Mouse (Mus musculus): ENCODE results near the gene Mpp3. TPM values are rescaled to one million over a fixed set of nuclear protein-coding genes. Genes with fewer than 3 reads are reported as not detected.
"Not testable (repeated sequence)": the region's sequence is repeated elsewhere in the genome, so short reads cannot be mapped to it uniquely, and the experiment has no call there.

The Mpp3 gene
- total RNA-seq, 2 experiments from 2014 or later = 5.5 to 7.4 TPM

DNA sequence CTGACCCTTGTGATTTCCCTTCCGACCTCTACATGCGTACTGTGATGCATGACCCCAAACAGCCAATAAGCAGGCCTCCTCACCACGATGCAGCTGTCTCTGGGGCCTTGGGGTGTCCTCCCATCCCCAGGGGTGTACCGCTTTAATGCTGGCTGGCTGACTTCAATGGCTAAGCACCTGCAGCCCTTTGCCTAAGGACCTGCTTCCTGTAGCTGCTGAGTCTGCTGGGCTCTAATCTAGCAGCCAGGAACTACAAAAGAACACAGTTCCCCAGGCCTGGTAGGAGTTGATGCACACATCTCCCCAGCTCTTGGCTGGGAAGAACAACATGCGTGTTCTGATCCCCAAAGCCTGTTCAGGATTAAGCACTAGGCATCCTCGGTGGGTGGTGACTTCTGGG lies 12.8 kb downstream of the Mpp3 start:
- DNase-seq = no peak
- intact Hi-C loops (cut with DNase I) = no loop called here

DNA sequence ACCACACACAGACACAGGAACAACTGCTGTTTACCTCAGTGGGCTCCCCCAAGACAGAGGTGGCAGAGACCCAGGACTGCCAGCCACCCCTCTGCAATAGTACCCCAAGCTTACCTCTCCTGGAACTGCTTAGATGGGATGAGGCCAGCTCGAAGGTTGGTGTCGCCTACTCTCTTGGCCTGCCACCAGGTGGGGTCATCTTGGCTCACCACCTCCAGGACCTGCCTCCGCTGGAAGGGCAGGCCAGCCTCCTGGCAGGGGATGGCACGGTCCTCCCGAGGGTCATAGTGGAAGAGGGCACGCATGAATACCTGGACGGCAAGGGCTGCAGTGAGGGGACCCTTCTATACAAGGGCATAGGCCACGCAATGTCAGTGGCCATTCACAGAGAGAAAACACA lies 15.1 kb downstream of the Mpp3 start:
- intact Hi-C loops (cut with DNase I) = no loop called here
- DNase-seq = no peak

DNA sequence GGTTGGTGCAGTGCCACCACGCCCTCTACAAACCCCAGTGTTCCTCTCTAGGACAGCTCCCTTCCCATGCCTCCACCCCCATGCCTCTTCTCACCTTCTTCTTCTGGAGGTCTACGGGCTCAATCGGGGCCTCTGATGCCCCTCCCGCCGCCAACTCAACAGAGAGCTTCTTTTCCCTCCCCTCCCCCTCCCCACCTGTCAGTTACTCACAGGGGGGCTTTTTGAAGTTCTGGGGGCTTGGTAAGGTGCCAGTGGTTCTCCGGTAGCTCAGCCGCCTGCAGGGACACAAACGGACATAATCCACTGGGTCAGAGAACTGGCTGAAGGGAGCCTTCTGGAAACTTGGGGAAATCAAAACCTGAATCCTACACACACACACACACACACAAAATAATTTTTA lies 16.8 kb downstream of the Mpp3 start:
- no peak for DNase-seq
- intact Hi-C loops (cut with DNase I) = no loop called here

DNA sequence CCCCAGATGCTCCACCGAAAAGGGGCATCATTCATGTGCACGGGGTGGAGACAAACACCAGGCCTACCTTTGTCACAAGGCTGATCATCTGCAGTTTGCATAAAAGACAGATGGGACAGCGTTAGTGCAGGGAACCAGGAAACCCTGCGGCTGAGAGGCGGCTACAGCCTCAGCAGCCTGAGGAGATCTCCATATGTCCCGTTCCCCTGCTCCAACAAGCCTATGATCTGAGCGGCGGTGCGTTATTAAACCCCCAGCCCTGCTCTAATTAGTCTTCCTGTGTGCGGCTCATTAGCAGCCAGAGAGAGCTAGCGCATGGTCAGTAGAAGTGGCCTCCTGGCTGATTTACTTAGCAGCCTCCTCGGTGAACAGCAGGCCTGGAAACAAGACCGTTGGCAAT lies 18.1 kb downstream of the Mpp3 start:
- DNase-seq = no peak
- intact Hi-C loops (cut with DNase I) = no loop called here

DNA sequence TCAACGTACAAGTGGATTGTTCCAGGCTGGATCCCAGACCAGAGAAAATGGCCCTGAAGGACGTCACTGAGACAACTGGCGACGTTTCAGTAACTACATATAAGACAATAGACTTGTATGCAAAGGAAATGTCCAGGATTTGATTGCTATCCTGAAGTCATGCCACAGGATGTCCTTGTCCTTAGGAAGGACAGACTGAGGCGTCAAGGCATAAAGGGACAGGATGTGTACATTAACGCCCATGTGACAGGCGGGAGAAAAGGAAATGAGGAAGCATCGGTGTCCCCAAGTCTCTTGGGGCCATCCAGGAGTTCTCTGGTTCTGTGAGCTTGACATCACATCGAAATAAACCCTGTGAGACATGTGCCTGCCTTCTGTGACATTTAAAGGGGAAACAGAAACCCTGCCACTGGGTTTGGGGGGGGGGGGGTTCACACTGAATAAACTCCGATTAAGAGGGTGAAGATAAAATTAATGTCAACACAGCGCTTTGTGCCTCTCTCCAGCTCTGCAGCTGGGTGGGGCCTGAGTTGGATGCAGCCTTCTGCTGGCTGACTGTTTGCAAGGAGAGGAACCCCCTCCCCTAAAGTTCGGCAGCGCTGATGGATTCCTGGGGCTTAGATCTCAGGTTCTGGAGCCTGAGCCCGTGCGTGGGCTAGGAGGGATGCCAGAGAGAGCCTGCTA lies 19.2 kb downstream of the Mpp3 start:
- intact Hi-C loops (cut with DNase I) = no loop called here

DNA sequence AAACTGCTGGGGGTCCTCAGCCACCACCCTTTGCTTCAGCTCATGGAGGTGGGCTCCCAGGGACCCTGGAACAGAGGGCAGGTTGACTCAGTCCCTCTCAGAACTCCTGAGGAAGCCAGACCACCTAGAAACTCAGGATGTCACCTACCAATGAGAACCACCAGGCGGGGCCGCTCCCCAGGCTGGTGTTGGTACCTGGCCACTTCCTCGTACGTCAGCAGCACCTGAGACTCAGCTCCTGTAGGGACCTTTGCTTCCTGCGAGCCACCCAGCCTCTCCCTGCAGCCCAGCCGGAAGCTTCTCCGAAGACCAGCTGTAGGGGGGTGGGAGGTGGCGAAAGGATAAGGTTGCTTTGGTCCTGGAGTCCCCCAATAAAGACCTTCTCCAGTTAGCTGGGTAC lies 19.9 kb downstream of the Mpp3 start:
- intact Hi-C loops (cut with DNase I) = no loop called here
- DNase-seq = no peak

More for the DNA sequence above, 19.2 kb downstream of the Mpp3 start:
- DNase-seq = no peak

DNA sequence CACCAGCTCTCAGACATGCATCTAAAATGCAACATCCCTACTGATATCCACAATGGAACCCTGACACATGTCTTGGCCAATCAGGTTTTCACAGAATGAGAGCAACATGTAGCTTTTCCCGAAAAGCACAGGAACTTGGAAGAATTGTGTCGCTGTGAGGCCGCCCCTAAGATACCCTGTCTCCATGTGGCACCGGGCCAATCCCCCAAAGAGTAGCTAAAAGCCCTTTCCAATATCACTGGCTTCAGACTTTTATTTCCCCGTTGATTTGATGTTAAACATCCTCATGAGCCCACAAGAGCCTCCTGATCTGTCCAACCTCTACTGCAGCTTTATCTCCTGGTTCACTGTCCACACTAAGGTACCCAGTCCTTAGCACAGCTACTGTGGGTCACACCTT lies 21.6 kb downstream of the Mpp3 start:
- intact Hi-C loops (cut with DNase I) = no loop called here
- no peak for DNase-seq

DNA sequence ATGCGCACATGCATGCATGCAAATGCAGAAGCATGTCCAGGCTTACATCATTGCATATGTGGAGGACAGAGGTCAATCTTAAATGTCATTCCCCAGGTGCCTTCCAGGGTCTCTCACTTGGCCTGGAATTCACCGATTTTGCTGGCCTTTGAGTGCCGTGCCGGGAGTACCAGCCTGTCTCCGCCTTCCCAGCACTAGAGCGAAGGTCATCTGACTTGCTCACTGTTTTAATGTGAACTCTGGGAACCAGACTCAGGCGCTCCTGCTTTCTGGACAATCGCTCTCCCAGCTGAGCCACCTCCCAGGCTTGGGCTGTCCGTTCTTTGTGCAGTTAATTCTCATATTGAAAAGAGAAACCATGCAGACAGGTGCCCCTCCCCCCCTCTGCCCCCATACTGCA lies 22.0 kb downstream of the Mpp3 start:
- intact Hi-C loops (cut with DNase I) = no loop called here
- DNase-seq = no peak

DNA sequence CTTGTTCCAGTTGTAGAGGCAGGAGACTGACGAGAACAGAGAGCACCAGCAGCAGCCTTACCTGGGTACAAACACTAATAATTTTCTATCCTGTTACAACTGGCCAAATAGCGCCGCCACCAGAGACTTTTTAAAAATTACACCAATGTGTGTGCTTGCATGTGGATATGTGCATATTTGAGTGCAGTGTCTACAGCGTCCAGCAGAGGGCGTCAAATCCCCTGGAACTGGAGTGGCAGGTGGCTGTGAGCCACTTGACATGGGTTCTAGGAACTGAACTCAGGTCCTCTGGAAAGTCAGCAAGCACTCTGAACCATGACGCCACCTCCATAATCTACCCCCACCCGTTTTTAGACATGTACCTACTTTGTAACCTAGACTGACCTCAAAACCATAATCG lies 24.0 kb downstream of the Mpp3 start:
- no peak for DNase-seq
- intact Hi-C loops (cut with DNase I) = no loop called here

DNA sequence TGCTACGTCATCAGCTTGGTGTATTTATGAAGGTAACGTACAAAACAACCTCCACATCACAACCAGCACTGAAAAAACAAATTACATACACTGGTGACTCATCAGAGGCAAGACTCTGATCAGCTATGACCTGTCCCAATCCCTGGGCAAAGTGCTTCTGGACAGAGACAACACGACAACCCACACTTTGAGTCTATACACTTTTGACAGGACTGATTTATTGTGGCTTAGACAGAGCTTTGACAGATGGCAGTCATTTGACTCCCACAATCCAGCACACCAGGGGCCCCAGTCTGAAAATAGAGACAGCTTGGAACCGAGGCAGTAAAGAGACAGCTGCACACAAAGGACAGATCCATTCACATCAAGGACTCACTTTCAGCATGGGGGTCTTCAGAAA lies 28.8 kb downstream of the Mpp3 start:
- intact Hi-C loops (cut with DNase I) = no loop called here
- no peak for DNase-seq

DNA sequence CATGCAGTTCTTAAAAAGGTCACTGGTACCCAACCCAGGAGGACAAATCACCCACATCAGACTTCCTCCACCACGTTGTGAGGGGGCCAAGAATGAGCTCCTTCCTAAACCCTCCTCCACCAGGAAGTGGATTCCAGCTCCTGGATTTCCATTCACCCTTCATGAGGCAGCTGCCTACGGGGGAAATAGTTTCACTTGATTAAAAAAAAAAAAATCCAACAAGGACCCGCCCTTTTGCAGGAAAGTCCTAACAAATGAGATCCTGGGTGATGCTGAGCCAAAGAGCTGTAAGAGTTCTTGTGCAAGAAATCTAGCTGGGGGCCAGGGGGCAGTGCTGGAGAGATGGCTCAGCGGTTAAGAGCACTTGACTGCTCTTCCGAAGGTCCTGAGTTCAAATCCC lies 30.0 kb downstream of the Mpp3 start:
- intact Hi-C loops (cut with DNase I) = no loop called here
- DNase-seq = peak; percentile 53 to 65

DNA sequence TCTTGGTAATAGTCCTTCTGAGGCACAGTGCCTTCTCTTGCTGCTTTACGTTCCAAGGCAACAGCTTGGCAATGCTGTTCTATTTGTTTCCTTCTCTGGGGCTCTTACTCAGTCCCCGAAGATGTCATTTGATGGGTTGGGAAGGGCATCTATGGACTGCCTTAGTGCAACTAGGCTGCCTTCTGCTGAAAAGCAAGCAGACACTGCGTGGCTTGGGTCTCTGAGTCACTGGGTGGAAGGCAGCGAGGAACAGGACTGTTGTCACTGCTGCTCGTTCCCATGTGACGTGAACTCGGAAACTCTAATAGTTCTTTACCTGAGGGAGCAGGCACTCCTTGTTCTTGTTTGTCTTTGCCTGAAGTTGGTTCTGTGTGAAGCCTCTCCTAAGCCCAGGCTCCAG lies 32.3 kb downstream of the Mpp3 start:
- intact Hi-C loops (cut with DNase I) = no loop called here
- no peak for DNase-seq

DNA sequence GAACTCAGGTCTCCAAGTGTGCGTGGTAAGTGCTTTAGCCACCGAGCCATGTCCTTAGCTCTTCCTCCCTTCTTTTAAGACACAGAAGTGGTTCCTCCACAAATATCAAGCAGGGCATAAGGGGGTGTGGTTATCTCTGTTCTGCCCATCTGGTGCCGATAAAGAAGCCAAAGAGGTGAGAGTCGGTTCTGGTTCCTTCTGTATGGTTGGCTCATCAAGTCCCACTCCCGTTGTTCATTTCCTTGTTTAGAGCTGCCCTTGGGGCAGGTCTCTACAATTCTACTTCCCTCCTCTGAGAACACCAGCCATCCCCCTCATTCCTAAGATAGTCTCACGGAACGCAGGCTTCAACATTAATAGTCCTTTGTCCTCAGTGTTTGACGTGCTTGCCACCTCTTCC lies 34.2 kb downstream of the Mpp3 start:
- peak in 1 of 2 experiments; percentile 20 for DNase-seq
- intact Hi-C loops (cut with DNase I) = no loop called here

DNA sequence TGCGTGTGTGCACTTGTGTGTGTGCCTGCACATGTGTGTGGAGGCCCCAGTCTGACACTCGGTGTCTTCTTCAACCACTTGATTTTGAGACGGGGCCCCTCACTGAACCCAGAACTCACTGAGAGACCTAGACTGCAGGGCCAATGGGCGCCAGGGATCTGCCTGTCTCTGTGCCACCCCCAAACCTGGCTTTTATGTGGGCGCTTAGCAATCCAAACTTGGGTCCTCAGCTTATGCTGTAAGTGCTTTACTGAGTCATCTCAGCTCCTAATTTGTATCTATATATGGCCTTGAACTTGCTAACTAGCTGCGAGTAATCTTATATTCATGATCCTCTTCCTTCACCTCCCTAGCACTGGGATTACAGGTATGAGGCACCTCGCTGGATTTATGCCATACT lies 35.9 kb downstream of the Mpp3 start:
- no peak for DNase-seq
- intact Hi-C loops (cut with DNase I) = no loop called here

DNA sequence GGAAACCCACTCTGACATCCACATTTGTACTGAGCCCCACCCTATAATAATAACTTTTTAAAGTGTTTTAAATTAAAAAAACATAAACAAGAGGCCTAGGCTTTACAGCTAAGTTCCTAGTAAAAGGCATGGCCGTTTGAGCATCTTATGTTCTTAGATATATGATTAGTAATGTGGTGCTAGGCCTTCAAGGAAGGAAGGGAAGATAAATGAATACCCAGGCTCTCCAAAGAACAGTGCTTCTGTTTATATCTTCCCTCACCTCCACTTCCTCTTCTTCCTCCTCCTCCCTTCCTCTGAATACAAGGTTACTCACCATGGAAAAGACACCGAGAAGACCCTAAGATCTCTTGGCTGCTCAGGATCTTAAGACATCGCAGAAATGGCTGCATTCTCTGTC lies 36.4 kb downstream of the Mpp3 start:
- no peak for DNase-seq
- intact Hi-C loops (cut with DNase I) = no loop called here

DNA sequence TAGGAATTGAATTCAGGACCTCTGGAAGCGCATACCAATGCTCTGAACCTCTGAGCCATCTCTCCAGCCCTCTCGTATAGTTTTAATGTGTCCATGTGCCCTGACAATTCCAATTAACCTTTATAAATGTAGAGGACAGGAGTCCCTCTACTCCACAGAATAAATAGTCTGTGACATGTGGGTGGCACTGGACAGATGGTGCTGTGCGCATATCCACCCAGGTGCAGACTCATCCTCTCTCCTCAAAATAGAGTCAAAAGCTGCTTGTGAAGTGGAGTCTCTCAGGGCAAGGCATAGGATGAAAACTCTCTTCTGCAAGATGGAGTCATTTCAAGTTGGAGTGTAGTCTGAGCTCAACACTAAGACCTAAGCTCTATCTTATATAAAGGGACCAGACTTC lies 38.0 kb downstream of the Mpp3 start:
- no peak for DNase-seq
- intact Hi-C loops (cut with DNase I) = no loop called here

DNA sequence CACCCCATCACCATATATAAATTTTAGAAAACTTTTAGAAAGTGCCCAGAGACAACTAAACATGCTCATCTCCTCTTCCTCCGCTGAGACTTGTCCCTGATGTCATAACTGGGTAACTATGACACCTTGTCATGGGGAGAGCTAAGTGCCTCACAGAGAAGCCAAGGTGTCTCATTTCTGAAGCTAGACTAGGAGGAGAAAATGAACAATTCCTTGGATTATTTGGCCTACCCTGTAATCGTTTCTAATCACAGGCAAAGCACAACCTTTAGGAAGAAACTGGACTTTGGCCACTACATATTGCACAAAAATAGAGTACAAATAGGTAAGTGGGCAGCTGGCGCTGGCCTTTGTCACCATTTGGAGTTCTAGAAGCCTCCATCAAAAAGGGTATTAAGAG lies 41.3 kb downstream of the Mpp3 start, which contains the start of gene Dusp3:
Gene Dusp3, minus strand, starts transcription at position 101 of the 400 bp plus-strand sequence.
- intact Hi-C loops (cut with DNase I) = loop anchor here (1.0 to 5.0 kb wide), 2 partner anchors 53 to 150 kb away; no protein-coding TSS in a partner anchor
- DNase-seq = no peak

DNA sequence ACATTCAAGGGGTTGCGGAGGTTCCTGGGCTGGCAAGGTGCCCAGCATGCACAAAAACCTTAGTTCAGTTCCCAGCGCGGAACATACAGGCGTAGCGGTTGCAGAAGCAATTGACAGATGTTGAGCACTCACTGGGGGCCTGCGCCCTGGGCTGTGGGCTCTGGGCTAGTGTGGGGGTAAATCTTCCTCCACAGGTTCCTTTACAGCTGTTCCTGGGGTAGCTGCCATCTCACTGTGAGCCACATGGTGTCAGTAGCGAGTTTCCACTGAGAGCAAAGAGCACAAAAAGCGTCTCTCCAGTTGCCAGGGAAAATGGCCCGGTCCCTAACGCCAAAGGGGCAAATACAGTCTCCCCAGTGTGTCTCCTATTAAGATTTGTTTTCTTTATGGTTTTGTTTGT lies 42.3 kb downstream of the Mpp3 start:
- intact Hi-C loops (cut with DNase I) = loop anchor here (1.0 to 5.0 kb wide), 2 partner anchors 54 to 151 kb away; no protein-coding TSS in a partner anchor
- DNase-seq = peak; percentile 93 to 95

DNA sequence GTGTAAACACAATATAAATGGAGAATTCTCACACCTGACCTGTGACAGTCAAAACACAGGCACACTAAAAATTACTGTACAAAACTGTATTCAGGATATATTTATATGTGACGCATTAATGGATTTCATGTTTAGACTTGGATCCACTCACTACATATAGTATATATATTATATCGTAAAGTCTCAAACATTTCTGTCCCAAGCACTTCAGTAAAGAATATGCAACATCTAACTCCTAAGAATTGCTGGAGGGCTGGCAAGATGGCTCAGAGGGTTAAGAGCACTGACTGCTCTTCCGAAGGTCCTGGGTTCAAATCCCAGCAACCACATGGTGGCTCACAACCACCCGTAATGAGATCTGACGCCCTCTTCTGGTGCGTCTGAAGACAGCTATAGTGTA lies 42.8 kb downstream of the Mpp3 start:
- intact Hi-C loops (cut with DNase I) = loop anchor here (5.0 kb wide), 1 partner anchor 152 kb away; no protein-coding TSS in a partner anchor
- not testable (repeated sequence) for DNase-seq

DNA sequence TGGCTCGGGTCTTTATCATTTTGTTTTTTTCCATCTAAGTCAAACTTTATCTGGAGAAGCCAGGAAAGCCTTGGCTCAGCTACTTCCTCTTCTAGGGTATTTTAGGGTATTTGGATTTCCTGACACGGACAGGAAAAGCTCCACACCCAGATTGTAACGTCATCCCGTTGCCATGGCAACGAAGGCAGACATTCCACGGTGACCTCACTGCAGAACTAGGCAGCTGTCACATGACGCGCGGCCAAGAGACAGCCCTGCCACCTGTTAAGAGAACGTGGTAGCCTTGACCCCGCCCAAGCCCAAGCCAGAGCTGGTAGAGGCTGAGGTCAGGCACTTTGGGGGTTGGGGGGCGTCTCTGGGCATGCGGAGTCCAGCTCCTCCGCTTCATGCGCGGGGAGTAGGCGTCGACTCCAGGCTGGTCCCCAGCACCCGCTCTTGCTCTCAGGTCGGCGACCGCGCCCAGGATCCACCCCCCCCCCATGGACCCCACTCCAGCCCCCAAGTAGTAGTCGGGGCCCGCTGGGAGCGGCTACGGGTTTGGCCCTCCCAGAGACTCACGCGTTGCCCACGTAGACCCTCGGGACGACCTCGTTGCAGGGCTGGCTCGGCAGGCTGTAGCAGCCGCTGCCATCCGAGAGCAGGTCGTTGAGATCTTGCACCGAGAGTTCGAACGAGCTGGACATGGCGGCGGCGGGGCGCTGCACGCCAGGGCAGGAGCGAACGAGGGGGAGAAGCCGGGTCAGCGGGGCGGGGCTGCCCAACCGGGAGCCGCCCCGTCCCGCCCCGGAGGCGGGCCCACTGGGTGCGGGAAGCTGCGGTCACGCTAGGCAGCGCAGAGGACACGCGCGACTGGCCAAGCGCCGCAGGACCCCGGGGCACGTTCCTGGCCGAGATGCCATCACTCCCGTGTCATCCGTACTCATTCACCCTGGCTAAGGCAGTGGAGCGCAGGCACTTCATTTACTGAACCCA lies 43.9 kb downstream of the Mpp3 start, which contains the start of gene Cfap97d1:
Gene Cfap97d1, plus strand, starts transcription at position 226 of the 972 bp plus-strand sequence.
- intact Hi-C loops (cut with DNase I) = loop anchor here (5.0 kb wide), 1 partner anchor 153 kb away; no protein-coding TSS in a partner anchor

DNA sequence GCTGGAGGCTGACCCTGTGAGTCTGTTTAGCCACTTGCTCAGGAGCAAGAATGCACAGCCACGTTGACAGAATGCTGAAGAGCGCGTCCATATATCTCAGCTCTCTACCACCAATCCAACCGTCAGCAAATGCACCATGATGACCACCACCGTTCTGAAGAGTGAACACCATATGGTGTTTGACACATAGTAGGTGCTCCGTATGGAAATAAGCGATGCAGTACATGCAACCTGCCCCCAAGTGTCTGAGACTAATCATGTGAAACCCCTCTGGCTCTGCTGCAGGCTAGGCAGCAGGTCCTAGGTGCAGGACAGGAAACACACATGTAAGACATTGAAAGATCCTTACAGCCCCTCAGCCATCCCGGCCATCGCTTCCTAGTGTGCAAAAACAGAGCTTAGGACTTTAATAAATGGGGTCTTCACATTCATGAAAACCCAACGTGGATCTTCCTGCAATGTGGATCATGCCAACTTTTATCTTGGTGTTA lies 44.8 kb downstream of the Mpp3 start:
- peak in 1 of 2 experiments; percentile 24 for DNase-seq
- intact Hi-C loops (cut with DNase I) = no loop called here

More for the DNA sequence above, 43.9 kb downstream of the Mpp3 start, which contains the start of gene Cfap97d1:
- peak; percentile 98 for DNase-seq
